Mouse (Mus musculus): ENCODE data around the gene Gm29609.

DNA sequence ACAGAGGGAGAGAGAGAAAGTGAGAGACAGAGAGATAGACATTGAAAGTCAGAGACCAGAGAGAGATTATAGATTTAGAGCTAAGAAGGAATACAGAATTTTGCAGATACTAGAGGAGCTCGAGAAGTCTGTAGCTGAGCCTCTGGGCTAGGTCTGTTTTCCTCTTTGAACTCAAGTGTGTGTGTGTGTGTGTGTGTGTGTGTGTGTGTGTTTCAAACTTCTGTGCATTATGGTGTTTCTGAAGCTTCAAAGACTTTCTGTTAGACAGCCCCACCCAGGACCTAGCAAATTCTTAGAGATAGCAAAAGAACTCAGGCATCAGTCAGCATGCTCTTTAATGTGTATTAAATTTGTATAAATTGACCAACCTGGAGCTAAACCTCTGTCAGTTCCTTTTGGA lies 46.9 kb upstream of the Gm29609 start:
- TF ChIP-seq CTCF (IDR thresholded peaks at IDR 0.05; ENCODE audit: control insufficient read depth, insufficient read depth, insufficient replicate concordance, low read depth, low read length) (no peak), POLR2A (IDR thresholded peaks at IDR 0.05; ENCODE audit: control insufficient read depth, low read depth, low read length) (no peak)

All from testis, adult 2 months (tissue).